Mouse (Mus musculus) spleen, adult 2 months (tissue): ENCODE measurements at regions not wholly inside any gene's neighbourhood (a gene's known extent, or its start where the extent isn't known, plus 50 kb on each side); places are given as distances from the start of the nearest gene placed in this dataset.
A peak's percentile ranks its signal among the peaks of the same experiment; 100 is the strongest.

Experiments used
- DNase-seq, 2 experiments: peaks; one replicate each; pipeline versions ENCODE4 v3.0.0 to v3.0.0-alpha.2; 2012 to 2021; ENCODE audit warnings: low spot score in 2 of 2, low read depth in 1 of 2
- H3K27ac ChIP-seq: fragments of 200-500 bp; 2 replicates; pipeline ENCODE4 v1.5.1; 2012; ENCODE audit warnings: low read length, inconsistent platforms; ENCODE audit not compliant: insufficient read depth
- H3K27me3 ChIP-seq: fragments of 200-500 bp; 2 replicates; pipeline ENCODE4 v1.6.1; 2012; ENCODE audit warnings: mild to moderate bottlenecking, moderate library complexity, low read length, inconsistent platforms; ENCODE audit not compliant: control insufficient read depth, insufficient read depth
- H3K36me3 ChIP-seq: fragments of 200-500 bp; 2 replicates; pipeline ENCODE4 v1.6.1; 2012; ENCODE audit warnings: mild to moderate bottlenecking, low read length, inconsistent platforms; ENCODE audit not compliant: control insufficient read depth, insufficient read depth
- H3K4me1 ChIP-seq: fragments of 200-500 bp; 2 replicates; pipeline ENCODE4 v1.6.1; 2011; ENCODE audit warnings: inconsistent platforms; ENCODE audit not compliant: control insufficient read depth, insufficient read depth, insufficient read length
- H3K4me3 ChIP-seq: fragments of 200-500 bp; 2 replicates; pipeline ENCODE4 v1.5.1; 2011; ENCODE audit warnings: mild to moderate bottlenecking, inconsistent platforms; ENCODE audit not compliant: insufficient read depth, insufficient read length; ENCODE audit errors: extremely low read depth
- CTCF ChIP-seq: fragments of 200-500 bp; IDR thresholded peaks from 2 replicates; pipeline ENCODE4 v1.5.1; 2011; ENCODE audit warnings: mild to moderate bottlenecking, inconsistent platforms; ENCODE audit not compliant: insufficient read depth, insufficient read length, insufficient replicate concordance; ENCODE audit errors: extremely low read depth
- POLR2A ChIP-seq: fragments of 200-500 bp; IDR thresholded peaks from 2 replicates; pipeline ENCODE4 v1.6.1; 2011; ENCODE audit warnings: low read depth, low read length, inconsistent platforms
- WGBS: fragments of 180-500 bp; shearing (Covaris S2); methylation state at CpG from one replicate; pipeline ENCODE4 v1.1.7; 2018; 5-methylcytosine and 5-hydroxymethylcytosine counted together

DNA sequence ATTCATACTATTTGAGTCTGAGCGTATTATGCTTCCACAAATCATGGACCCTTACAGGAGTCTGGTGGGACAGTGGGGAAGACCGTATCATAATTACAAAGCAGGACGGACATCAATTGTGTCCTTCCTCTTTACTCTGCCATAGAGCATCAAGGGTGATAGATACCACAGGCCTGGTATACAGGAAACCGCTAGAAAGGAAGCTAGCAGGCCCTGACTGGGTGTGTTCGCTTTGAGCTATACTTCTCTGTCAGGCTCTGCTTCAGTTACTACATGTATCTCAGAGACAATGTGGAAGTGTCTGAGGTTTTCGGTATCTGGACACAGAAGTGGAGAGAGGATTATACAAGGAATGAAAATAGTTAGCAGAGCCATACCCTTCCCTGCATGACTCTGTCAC, 59.0 kb upstream of the Prok2 start:
- peak in 1 of 2 experiments; percentile 8 for DNase-seq
- Histone ChIP-seq H3K27ac (no peak overlapping the region), H3K4me1 (0 out of 2 replicates have a peak, but pooled peaks cover 3% of the 10 kb centered on the region), H3K36me3 (no peaks in the 10 kb centered on the region), H3K4me3 (no peak overlapping the region), H3K27me3 (no peaks in the 10 kb centered on the region)
- 18% methylated on average over 6 of the region's 6 CpGs for WGBS
- TF ChIP-seq POLR2A (no peak), CTCF (no peak)

DNA sequence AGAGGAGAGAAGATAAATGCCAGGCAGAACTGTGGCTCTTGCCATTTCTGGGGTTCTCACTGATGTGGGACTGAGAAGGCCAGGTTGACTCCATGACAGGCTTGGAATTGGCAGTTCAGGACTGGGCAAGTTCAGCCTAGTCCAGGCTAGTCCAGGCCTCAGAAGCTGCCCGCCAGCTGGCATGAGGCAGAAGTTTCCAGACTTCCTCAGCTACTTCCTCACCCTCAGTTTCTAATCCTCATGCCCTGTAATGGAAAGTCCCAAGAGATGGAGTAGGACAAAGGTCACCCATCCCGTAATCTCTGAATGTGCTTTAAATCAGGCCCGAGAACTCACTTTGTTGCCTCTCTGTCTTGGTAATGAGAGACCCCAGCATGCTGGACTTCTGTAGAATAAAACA, 58.6 kb upstream of the Prok2 start:
- Histone ChIP-seq H3K27me3 (no peaks in the 10 kb centered on the region), H3K36me3 (no peaks in the 10 kb centered on the region), H3K4me1 (0 out of 2 replicates have a peak, but pooled peaks cover 3% of the 10 kb centered on the region), H3K4me3 (no peak overlapping the region), H3K27ac (no peak overlapping the region)
- WGBS: 71% methylated on average over 3 of the region's 3 CpGs
- DNase-seq: no peak
- no peak for TF ChIP-seq CTCF
- TF ChIP-seq POLR2A: no peak

DNA sequence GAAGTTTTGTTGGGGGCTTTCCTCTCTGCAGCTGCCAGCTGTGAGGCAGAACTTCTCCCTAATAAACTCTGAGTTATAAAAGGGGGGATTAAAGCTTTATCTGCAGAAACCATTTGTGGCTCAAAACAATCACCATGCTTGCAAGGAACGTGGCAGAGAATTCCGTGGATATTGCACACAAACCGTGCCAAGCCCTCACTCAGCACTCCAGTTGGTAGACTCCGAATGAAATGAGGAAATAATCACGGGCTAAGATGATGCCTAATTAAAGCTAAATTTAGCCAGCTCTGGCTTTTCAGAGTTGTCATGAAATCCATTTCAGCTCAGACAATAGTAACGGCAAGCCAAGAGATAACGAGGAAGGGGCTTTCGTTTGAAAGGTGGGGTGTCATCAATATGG, 58.1 kb upstream of the Prok2 start:
- WGBS: 75% methylated on average over 8 of the region's 8 CpGs
- Histone ChIP-seq H3K36me3 (no peaks in the 10 kb centered on the region), H3K4me1 (0 out of 2 replicates have a peak, but pooled peaks cover 3% of the 10 kb centered on the region), H3K4me3 (no peak overlapping the region), H3K27ac (no peak overlapping the region), H3K27me3 (no peaks in the 10 kb centered on the region)
- no peak for DNase-seq
- no peak for TF ChIP-seq CTCF
- no peak for TF ChIP-seq POLR2A

DNA sequence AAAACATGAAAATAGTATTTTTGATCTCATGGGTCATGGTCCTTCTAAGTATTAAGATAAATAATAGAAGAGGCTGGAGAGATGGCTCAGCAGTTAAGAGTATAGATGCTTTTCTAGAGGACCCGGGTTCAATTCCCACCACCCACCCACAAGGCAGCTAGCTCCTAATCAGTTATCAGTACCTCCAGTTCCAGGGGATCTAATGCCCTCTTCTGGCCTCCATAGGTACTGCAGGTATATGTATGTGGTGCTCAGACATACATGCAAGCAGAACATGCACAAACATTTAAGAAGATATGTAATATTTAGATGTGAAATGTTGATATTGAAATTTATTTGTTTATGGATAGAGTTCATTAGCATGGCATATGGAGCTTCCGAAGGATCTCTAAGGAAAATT, 56.8 kb upstream of the Prok2 start:
- DNase-seq: peak in 1 of 2 experiments; percentile 13
- WGBS: 85% methylated on average over 2 of the region's 2 CpGs
- no peak for TF ChIP-seq POLR2A
- TF ChIP-seq CTCF: no peak

More for the DNA sequence above, 56.8 kb upstream of the Prok2 start:
- Histone ChIP-seq H3K4me1 (0 out of 2 replicates have a peak, but pooled peaks cover 3% of the 10 kb centered on the region), H3K4me3 (no peak overlapping the region), H3K27ac (no peak overlapping the region), H3K27me3 (no peaks in the 10 kb centered on the region), H3K36me3 (no peaks in the 10 kb centered on the region)
